Mouse (Mus musculus) MEL (cell line): ENCODE results near the gene Sipa1l2.

Source experiments
- BHLHE40 ChIP-seq: IDR thresholded peaks from 2 replicates; pipeline ENCODE4 v1.6.1; 2012; ENCODE audit warnings: low read depth, mild to moderate bottlenecking, inconsistent platforms, low read length, improper control_type of control experiment, borderline replicate concordance
- CHD2 ChIP-seq: IDR thresholded peaks from 2 replicates; pipeline ENCODE4 v1.6.1; 2011; ENCODE audit warnings: low read length, improper control_type of control experiment
- CTCF ChIP-seq, 3 experiments: IDR thresholded peaks in 2 of 3; conservative IDR thresholded peaks in 1 of 3; 2 replicates each; pipeline ENCODE4 v1.5.1; 2011 to 2012; ENCODE audit warnings: low read length in 3 of 3, low read depth in 2 of 3, mild to moderate bottlenecking in 2 of 3, improper control_type of control experiment in 1 of 3, inconsistent platforms in 1 of 3, mixed read lengths in 1 of 3, moderate library complexity in 1 of 3; ENCODE audit not compliant: control insufficient read depth in 1 of 3, insufficient read depth in 1 of 3, poor library complexity in 1 of 3, severe bottlenecking in 1 of 3
- KAT2A ChIP-seq: conservative IDR thresholded peaks from 2 replicates; pipeline ENCODE4 v1.6.1; 2012; ENCODE audit warnings: low read depth, low read length, improper control_type of control experiment, inconsistent platforms
- MXI1 ChIP-seq: IDR thresholded peaks from 2 replicates; pipeline ENCODE4 v1.6.1; 2011; ENCODE audit warnings: mild to moderate bottlenecking, low read depth, low read length, improper control_type of control experiment
- NRF1 ChIP-seq: IDR thresholded peaks from 2 replicates; pipeline ENCODE4 v1.6.1; 2014; ENCODE audit warnings: low read depth, mild to moderate bottlenecking, inconsistent platforms, low read length, improper control_type of control experiment, moderate library complexity; ENCODE audit not compliant: poor library complexity, insufficient read depth, severe bottlenecking
- POLR2A ChIP-seq, 2 experiments: IDR thresholded peaks; 2 replicates each; pipeline ENCODE4 v1.6.1; 2011 to 2012; ENCODE audit warnings: low read length in 2 of 2, mild to moderate bottlenecking in 2 of 2, control low read depth in 1 of 2, improper control_type of control experiment in 1 of 2, low read depth in 1 of 2, moderate library complexity in 1 of 2; ENCODE audit not compliant: control insufficient read depth in 1 of 2, insufficient read depth in 1 of 2, poor library complexity in 1 of 2
- ZKSCAN1 ChIP-seq: IDR thresholded peaks from 2 replicates; pipeline ENCODE4 v1.6.1; 2012; ENCODE audit warnings: low read depth, mild to moderate bottlenecking, inconsistent platforms, low read length, improper control_type of control experiment, moderate library complexity

- TF ChIP-seq ZKSCAN1 (no peak), POLR2A (IDR thresholded peaks at IDR 0.05; ENCODE audit: control insufficient read depth in 1 of 2, insufficient read depth in 1 of 2, low read depth in 1 of 2, low read length in 2 of 2, poor library complexity in 1 of 2) (no peak), NRF1 (no peak), KAT2A (no peak), MXI1 (no peak), CTCF (IDR thresholded peaks at IDR 0.05 in 2 of 3, conservative IDR thresholded peaks at IDR 0.05 in 1 of 3; ENCODE audit: control insufficient read depth in 1 of 3, insufficient read depth in 1 of 3, low read depth in 2 of 3, low read length in 3 of 3, poor library complexity in 1 of 3, severe bottlenecking in 1 of 3) (no peak), BHLHE40 (no peak), CHD2 (no peak)
Measured at GRCm38 (mm10) chr8:125413001-125413909, 156.4 kb downstream of the Sipa1l2 start.
